Mouse (Mus musculus): ENCODE data around the gene Cntnap1. TPM values are rescaled to one million over a fixed set of nuclear protein-coding genes. Genes with fewer than 3 reads are reported as not detected.
A peak's percentile ranks its signal among the peaks of the same experiment; 100 is the strongest.

Cntnap1 gene
- polyA plus RNA-seq, 1 experiment from 2014 or later = 0.57 TPM

DNA sequence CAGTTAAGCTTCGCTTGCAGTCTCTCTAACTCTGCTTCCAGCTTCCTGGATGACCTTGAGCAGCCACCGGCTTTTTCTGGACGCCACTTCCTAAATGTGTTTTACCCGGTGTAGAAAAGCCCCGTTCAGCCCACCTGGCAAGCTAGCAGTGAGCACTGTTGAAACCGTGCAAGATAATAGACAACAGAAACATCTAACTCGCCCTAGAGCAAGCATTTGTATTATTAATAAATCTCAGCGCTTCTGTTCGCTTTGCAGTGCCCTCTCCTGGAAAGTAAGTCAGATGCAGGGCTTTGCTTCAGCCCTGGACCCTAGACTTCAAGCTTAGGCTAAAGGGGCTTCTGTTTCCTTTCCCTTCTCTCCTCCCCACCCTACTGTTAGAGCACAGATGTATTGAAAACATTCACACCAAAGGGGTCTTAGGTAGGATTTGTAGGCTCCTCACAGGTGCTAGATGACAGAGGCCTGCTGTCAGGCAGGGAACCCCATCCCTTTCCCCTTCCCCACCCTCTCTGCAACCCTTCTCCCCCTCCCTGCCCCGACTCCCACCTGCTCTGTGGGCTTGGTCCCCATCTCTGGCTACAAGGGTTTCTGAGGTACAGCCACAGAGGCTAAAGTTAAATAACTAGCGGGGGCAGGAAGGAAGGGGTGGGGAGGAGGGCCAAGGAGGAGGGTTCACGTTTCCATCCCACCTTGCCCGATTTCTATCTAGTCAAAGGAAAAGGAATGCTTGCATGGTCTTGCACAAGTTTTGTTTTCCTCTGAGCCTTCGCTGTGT is 4.7 kb downstream of the Cntnap1 start, which contains the start of gene Ccr10:
Ccr10 (minus strand) TSS at position 593 of the 778 bp plus-strand sequence.
- Histone ChIP-seq H3K4me1 (peaks cover 66% of the 10 kb centered on the region), H3K9ac (peak within 1 kb of the TSS; percentile 44), H3K27ac (no peak within 1 kb of the TSS), H3K9me3 (no peaks in the 10 kb centered on the region), H3K27me3 (peaks cover 77% of the 10 kb centered on the region), H3K4me3 (replicated peaks) (peak within 1 kb of the TSS; percentile 36), H3K36me3 (replicated peaks) (no peaks in the 10 kb centered on the region), H3K4me2 (peak within 1 kb of the TSS; percentile 60)
- 21% methylated on average over 14 of the region's 14 CpGs for WGBS
- no peak for ATAC-seq (ENCODE audit: low FRiP score)

DNA sequence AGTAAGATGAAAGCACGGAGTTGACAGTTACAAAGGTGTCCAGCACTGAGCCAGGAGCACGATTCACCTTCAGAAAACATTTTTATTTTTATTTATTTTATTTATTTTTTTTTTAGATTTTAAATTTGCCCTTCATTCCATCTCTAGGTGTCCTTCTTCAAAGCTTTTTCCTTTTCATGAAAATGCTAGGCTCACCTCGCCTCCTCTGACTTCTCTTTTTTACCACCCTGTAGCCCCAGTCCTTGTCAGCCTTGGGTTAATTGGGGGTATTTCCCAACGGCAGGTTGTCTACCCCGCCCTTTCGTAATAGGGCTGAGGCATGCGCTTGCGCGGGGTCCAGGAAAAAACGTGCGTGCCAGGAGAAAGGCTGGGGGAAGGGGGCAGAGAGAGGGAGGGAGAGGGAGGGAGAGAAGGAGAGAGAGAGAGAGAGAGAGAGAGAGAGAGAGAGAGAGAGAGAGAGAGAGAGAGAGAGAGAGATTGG is 5.4 kb downstream of the Cntnap1 start:
- H3K36me3 ChIP-seq (replicated peaks) = no peaks in the 10 kb centered on the region
- no peaks in the 10 kb centered on the region for H3K9me3 ChIP-seq
- H3K4me1 ChIP-seq = peaks cover 60% of the 10 kb centered on the region
- H3K4me2 ChIP-seq = peak overlapping the region; percentile 58
- WGBS = 10% methylated on average over 11 of the region's 11 CpGs
- peak overlapping the region; percentile 44 for H3K9ac ChIP-seq
- peak overlapping the region; percentile 36 for H3K4me3 ChIP-seq (replicated peaks)
- no peak for ATAC-seq (ENCODE audit: low FRiP score)
- no peak overlapping the region for H3K27ac ChIP-seq
- H3K27me3 ChIP-seq = peaks cover 77% of the 10 kb centered on the region

DNA sequence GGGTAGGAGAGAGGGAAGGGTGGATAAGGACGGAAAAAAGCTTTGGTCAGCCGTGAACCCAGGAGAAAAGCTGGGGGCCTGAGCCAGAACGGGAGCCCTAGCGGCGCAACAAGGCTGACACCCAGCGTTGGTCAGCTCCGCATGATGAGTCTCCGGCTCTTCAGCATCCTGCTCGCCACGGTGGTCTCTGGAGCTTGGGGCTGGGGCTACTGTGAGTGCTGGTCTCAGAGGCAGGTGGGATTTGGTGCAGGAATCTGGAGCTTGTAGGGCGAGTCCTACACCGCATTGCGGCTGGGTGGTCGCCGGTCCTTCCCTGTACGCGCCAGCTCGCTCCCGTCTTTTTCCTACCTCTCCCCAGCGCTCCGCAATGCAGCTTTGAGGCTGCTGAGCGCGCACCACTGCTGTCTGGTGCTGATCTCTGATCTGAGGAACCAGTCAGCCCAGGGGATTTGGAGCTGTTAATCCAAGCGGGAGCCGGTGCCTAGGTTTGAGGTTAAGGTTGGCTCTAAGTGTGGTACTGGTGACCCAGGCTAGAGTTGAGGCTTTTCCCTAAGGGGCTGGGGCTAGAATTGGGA is 5.9 kb downstream of the Cntnap1 start:
- peaks cover 77% of the 10 kb centered on the region for H3K27me3 ChIP-seq
- no peaks in the 10 kb centered on the region for H3K36me3 ChIP-seq (replicated peaks)
- H3K4me3 ChIP-seq (replicated peaks) = peak overlapping the region; percentile 36
- no peaks in the 10 kb centered on the region for H3K9me3 ChIP-seq
- ATAC-seq (ENCODE audit: low FRiP score) = no peak
- peaks cover 57% of the 10 kb centered on the region for H3K4me1 ChIP-seq
- WGBS = under 1% methylated on average over 25 of the region's 25 CpGs
- peak overlapping the region; percentile 58 for H3K4me2 ChIP-seq
- H3K9ac ChIP-seq = peak overlapping the region; percentile 44
- H3K27ac ChIP-seq = no peak overlapping the region

DNA sequence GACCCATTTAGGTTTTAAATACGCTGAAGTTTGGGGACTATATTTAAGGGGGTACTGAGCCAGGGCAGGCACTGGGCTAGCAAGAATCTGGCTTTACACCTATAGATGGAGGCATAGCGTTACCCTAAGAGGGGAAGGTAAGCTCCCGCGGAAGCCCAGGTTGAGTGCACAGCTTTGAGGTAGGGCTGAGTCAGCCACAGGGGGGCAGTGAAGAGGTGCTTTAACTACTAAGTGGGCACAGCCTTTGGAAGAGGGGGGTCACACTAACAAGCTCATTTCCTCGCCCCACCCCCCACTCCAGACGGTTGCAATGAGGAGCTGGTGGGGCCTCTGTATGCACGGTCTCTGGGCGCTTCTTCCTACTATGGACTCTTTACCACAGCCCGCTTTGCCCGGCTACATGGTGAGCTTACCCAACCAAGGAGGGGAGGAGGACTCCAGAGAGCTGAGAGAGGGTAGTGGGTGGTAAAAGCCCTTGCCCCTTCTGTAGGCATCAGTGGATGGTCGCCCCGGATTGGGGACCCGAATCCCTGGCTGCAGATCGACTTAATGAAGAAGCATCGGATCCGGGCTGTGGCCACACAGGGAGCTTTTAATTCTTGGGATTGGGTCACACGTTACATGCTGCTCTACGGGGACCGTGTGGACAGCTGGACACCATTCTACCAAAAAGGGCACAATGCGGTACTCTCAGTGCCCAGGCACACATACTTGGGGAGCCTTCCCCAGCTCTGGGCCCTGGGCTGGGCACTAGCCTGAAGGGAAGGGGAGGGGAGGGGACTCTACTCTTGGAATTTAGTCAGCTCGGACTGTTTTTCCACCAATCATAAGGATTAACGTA is 6.8 kb downstream of the Cntnap1 start:
- H3K36me3 ChIP-seq (replicated peaks) = no peaks in the 10 kb centered on the region
- H3K4me2 ChIP-seq = peak overlapping the region; percentile 58
- peak overlapping the region; percentile 36; the same call in 1 of the 2 replicates for H3K4me3 ChIP-seq (replicated peaks)
- WGBS = 23% methylated on average over 22 of the region's 22 CpGs
- H3K9me3 ChIP-seq = no peaks in the 10 kb centered on the region
- H3K9ac ChIP-seq = 0 out of 2 replicates have a peak overlapping the region, but pooled peaks have one; percentile 44
- no peak overlapping the region for H3K27ac ChIP-seq
- H3K27me3 ChIP-seq = peaks cover 85% of the 10 kb centered on the region
- ATAC-seq (ENCODE audit: low FRiP score) = no peak
- peaks cover 50% of the 10 kb centered on the region for H3K4me1 ChIP-seq

DNA sequence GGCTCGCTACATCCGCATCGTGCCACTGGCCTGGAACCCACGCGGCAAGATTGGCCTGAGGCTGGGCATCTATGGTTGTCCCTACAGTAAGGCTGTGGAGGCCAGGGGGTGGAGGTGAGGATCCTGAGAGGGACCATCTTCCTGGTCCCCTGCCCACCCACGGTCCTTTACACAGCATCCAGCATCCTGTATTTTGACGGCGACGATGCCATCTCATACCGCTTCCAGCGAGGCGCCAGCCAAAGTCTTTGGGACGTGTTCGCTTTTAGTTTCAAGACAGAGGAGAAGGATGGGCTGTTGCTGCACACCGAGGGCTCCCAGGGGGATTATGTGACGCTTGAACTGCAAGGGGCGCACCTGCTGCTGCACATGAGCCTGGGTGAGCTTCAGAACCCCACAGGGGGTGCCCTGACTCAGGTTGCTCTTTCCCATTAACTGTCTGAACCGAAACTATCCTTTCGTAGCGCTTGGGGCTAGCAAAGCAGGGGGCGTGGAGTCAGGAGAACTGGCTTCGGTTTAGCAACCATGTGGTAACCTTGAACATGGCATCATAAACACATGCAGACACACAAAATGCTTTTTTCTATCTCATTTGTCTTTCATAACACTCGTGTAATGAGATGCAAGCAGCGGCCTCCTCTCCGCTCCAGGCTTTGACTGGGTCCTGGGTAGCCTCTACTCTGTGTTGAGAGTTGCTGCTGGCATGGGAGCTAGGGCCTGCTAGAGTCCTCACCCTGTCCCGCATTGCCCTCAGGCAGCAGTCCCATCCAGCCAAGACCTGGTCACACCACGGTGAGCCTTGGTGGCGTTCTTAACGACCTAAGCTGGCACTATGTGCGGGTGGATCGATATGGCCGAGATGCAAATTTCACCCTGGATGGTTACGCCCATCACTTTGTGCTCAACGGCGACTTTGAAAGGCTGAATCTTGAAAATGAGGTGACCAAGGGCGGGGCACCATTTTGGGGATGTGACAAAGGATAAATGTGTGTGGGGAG is 8.0 kb downstream of the Cntnap1 start:
- H3K4me1 ChIP-seq = peaks cover 40% of the 10 kb centered on the region
- H3K27me3 ChIP-seq = peaks cover 85% of the 10 kb centered on the region
- no peak overlapping the region for H3K27ac ChIP-seq
- 52% methylated on average over 36 of the region's 36 CpGs for WGBS
- peak overlapping the region; percentile 1 for H3K4me2 ChIP-seq
- no peak overlapping the region for H3K4me3 ChIP-seq (replicated peaks)
- no peak for ATAC-seq (ENCODE audit: low FRiP score)
- no peaks in the 10 kb centered on the region for H3K9me3 ChIP-seq
- 0 out of 2 replicates have a peak overlapping the region, but pooled peaks have one; percentile 12 for H3K9ac ChIP-seq
- no peaks in the 10 kb centered on the region for H3K36me3 ChIP-seq (replicated peaks)

DNA sequence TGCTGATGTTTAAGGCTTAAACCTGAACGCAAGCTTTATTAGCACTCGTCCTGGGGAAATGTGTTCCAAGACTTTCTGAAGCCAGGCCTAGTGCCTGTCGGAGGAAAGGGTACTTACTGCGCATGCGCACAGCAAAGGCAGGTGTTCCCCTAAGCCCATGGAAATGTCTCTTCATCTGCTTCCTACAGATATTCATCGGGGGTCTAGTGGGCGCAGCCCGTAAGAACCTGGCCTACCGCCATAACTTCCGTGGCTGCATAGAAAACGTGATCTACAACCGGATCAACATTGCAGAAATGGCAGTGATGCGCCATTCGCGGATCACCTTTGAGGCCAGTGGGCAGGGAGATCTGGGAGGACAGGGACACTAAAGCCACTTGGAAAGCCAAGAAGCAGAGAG is 9.0 kb downstream of the Cntnap1 start:
- H3K4me3 ChIP-seq (replicated peaks) = no peak overlapping the region
- ATAC-seq (ENCODE audit: low FRiP score) = no peak
- H3K27me3 ChIP-seq = peaks cover 75% of the 10 kb centered on the region
- peaks cover 30% of the 10 kb centered on the region for H3K4me1 ChIP-seq
- H3K36me3 ChIP-seq (replicated peaks) = no peaks in the 10 kb centered on the region
- WGBS = 83% methylated on average over 15 of the region's 15 CpGs
- no peak overlapping the region for H3K9ac ChIP-seq
- no peak overlapping the region for H3K27ac ChIP-seq
- no peaks in the 10 kb centered on the region for H3K9me3 ChIP-seq
- no peak overlapping the region for H3K4me2 ChIP-seq

DNA sequence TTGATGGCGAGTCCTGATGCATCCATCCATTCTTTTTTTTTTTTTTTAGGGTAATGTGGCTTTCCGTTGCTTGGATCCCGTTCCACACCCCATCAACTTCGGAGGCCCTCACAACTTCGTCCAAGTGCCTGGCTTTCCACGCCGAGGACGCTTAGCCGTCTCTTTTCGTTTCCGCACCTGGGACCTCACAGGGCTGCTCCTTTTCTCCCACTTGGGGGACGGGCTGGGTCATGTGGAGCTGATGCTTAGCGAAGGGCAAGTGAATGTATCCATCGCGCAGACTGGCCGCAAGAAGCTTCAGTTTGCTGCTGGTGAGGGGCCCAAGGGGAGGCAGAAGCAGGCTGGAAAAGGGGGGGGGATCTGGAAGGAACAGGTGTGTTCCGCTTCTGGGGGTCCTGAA is 9.9 kb downstream of the Cntnap1 start:
- peaks cover 21% of the 10 kb centered on the region for H3K4me1 ChIP-seq
- no peak overlapping the region for H3K9ac ChIP-seq
- H3K4me2 ChIP-seq = no peak overlapping the region
- peaks cover 66% of the 10 kb centered on the region for H3K27me3 ChIP-seq
- ATAC-seq (ENCODE audit: low FRiP score) = no peak
- H3K27ac ChIP-seq = no peak overlapping the region
- no peaks in the 10 kb centered on the region for H3K9me3 ChIP-seq
- WGBS = 62% methylated on average over 17 of the region's 17 CpGs
- H3K4me3 ChIP-seq (replicated peaks) = no peak overlapping the region
- H3K36me3 ChIP-seq (replicated peaks) = no peaks in the 10 kb centered on the region

DNA sequence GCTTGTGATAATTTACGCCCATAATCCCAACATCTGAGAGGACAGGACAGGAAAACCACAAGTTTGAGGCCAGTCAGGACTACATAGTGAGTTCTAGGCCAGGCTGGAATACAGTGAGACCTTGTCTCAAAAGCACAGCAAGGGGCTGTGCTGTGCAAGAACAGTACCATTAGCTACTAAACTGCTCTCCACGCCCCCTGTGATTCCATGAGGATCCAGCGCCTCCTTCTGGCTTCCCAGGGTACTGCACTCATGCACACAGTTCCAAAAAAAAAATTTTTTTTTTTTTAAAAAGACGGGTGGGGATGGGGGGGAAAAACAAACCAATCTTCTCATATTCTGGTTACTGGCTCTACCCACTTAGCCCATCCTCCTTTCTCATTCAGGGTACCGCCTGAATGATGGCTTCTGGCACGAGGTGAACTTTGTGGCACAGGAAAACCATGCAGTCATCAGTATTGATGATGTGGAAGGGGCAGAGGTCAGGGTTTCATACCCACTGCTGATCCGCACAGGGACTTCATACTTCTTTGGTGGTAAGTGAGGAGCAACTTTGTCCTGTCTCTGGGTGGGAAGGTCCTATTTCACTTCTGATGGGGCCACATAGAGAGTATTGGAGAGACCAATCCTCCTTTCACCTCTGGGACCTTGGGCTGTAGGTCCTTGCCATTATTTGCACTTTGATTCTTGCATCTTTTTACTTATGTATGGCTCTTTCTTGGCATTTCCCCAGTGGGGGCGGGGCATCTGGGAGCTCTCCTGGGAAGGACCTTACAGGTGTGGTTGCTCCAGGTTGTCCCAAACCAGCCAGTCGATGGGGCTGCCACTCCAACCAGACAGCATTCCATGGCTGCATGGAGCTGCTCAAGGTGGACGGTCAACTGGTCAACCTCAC is 10.8 kb downstream of the Cntnap1 start:
- no peak for ATAC-seq (ENCODE audit: low FRiP score)
- Histone ChIP-seq H3K4me3 (replicated peaks) (no peak overlapping the region), H3K4me1 (peaks cover 14% of the 10 kb centered on the region), H3K9me3 (no peaks in the 10 kb centered on the region), H3K4me2 (no peak overlapping the region), H3K9ac (no peak overlapping the region), H3K27ac (no peak overlapping the region), H3K27me3 (peaks cover 58% of the 10 kb centered on the region), H3K36me3 (replicated peaks) (no peaks in the 10 kb centered on the region)
- WGBS = 37% methylated on average over 10 of the region's 10 CpGs

DNA sequence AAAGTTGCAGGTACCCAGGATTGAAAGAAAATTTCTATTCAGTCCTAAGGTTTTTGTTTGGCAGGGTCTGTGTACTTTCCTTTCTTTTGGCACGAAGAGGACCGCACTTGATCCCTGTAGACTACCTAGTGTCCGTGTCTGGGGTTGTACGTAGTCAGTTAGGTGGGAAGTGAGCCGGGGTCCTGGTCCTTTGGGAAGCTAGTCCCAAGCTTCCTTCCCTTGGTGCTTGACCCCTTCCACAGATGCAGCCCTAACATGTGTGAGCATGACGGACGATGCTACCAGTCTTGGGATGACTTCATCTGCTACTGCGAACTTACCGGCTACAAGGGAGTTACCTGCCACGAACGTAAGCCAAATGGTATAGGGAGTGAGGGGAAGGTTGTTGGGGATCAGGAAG is 11.6 kb downstream of the Cntnap1 start:
- H3K4me1 ChIP-seq = peaks cover 6% of the 10 kb centered on the region; the same call in 1 of the 2 replicates
- H3K27ac ChIP-seq = no peak overlapping the region
- no peak for ATAC-seq (ENCODE audit: low FRiP score)
- peaks cover 49% of the 10 kb centered on the region for H3K27me3 ChIP-seq
- H3K4me2 ChIP-seq = no peak overlapping the region
- WGBS = 90% methylated on average over 11 of the region's 11 CpGs
- H3K4me3 ChIP-seq (replicated peaks) = no peak overlapping the region
- no peaks in the 10 kb centered on the region for H3K36me3 ChIP-seq (replicated peaks)
- no peaks in the 10 kb centered on the region for H3K9me3 ChIP-seq
- no peak overlapping the region for H3K9ac ChIP-seq

DNA sequence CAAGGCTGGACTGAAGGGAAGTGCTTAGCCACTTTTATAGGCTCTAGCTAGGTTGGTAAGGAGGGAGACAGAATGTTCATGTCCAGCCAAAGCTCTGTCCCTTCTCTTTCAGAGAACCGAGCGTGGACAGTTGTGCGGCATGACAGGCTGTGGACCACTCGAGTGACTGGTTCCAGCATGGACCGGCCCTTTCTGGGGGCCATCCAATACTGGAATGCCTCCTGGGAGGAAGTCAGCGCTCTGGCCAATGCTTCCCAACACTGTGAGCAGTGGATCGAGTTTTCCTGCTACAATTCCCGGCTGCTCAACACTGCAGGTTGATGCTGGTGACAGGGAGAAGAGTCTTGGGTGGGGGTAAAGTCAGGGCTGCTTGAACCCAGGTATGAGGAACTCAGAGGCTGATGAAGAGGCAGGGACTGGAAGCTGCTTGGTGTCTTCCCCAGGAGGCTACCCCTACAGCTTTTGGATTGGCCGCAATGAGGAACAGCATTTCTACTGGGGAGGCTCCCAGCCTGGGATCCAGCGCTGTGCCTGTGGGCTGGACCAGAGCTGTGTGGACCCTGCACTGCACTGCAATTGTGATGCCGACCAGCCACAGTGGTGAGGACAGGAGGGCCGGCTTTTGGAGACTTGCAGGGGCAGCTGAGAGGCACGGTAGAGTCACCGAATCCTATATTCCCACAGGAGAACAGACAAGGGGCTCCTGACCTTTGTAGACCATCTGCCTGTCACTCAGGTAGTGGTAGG is 12.6 kb downstream of the Cntnap1 start:
- Histone ChIP-seq H3K4me2 (no peak overlapping the region), H3K27ac (no peak overlapping the region), H3K4me1 (no peaks in the 10 kb centered on the region), H3K9me3 (no peaks in the 10 kb centered on the region), H3K36me3 (replicated peaks) (no peaks in the 10 kb centered on the region), H3K4me3 (replicated peaks) (no peak overlapping the region), H3K27me3 (peaks cover 39% of the 10 kb centered on the region), H3K9ac (no peak overlapping the region)
- no peak for ATAC-seq (ENCODE audit: low FRiP score)
- 85% methylated on average over 14 of the region's 14 CpGs for WGBS
